Mouse (Mus musculus): ENCODE results near the gene Ttll12.

- TF ChIP-seq CTCF (IDR thresholded peaks at IDR 0.05; ENCODE audit: insufficient read depth, low read depth, low read length) (no peak), POLR2A (IDR thresholded peaks at IDR 0.05; ENCODE audit: insufficient read depth, low read depth, low read length) (no peak)
Measured at GRCm38 (mm10) chr15:83535890-83536231, 59.1 kb downstream of the Ttll12 start.

Data from olfactory bulb, adult 2 months (tissue).